Mouse (Mus musculus) liver, embryonic 11.5 days (tissue): Measurements from ENCODE around the gene Hoxc4. TPM values are rescaled to one million over a fixed set of nuclear protein-coding genes. Genes with fewer than 3 reads are reported as not detected.

Experiments
- ATAC-seq: fragments of 200-750 bp; cut with Nextera tagmentation; replicated peaks from 2 replicates; pipeline ENCODE4 v1.8.0; 2017; ENCODE audit warnings: moderate number of reproducible peaks, mild to moderate bottlenecking, moderate TSS enrichment, moderate library complexity; ENCODE audit not compliant: low FRiP score
- DNase-seq: peaks from one replicate; pipeline ENCODE4 v3.0.0-alpha.2; 2017; ENCODE audit warnings: low spot score
- H3K27ac ChIP-seq: fragments of 300-500 bp; sonication (generic); 2 replicates; pipeline ENCODE4 v1.5.1; 2014; ENCODE audit warnings: mild to moderate bottlenecking, low read depth, low read length, control low read depth
- H3K27me3 ChIP-seq: fragments of 300-500 bp; sonication (generic); replicated peaks from 2 replicates; pipeline ENCODE4 v1.6.1; 2014; ENCODE audit warnings: low read length, mixed read lengths; ENCODE audit not compliant: control insufficient read depth, insufficient read depth
- H3K36me3 ChIP-seq: fragments of 300-500 bp; sonication (generic); 2 replicates; pipeline ENCODE4 v1.6.1; 2014; ENCODE audit warnings: mild to moderate bottlenecking, low read length, moderate library complexity, mixed read lengths; ENCODE audit not compliant: control insufficient read depth, insufficient read depth
- H3K4me1 ChIP-seq: fragments of 300-500 bp; sonication (generic); replicated peaks from 2 replicates; pipeline ENCODE4 v1.6.1; 2014; ENCODE audit warnings: low read length, mixed read lengths; ENCODE audit not compliant: control insufficient read depth, insufficient read depth
- H3K4me2 ChIP-seq: fragments of 300-500 bp; sonication (generic); 2 replicates; pipeline ENCODE4 v1.6.1; 2014; ENCODE audit warnings: mild to moderate bottlenecking, control low read depth, moderate library complexity
- H3K4me3 ChIP-seq: fragments of 300-500 bp; sonication (generic); 2 replicates; pipeline ENCODE4 v1.5.1; 2014; ENCODE audit warnings: low read depth, low read length, control low read depth
- H3K9ac ChIP-seq: fragments of 300-500 bp; sonication (generic); 2 replicates; pipeline ENCODE4 v1.6.1; 2014; ENCODE audit warnings: low read depth, low read length, control low read depth
- H3K9me3 ChIP-seq: fragments of 300-500 bp; sonication (generic); 2 replicates; pipeline ENCODE4 v1.6.1; 2016; ENCODE audit warnings: low read length, inconsistent platforms, mixed read lengths; ENCODE audit not compliant: control insufficient read depth
- WGBS: fragments of 180-500 bp; shearing (Covaris S2); extraction: QIAGEN DNeasy Blood & Tissue Kit; methylation state at CpG from one replicate; pipeline ENCODE4 v1.1.7; 2014; 5-methylcytosine and 5-hydroxymethylcytosine counted together
- polyA plus RNA-seq: library from polyadenylated mRNA; unstranded; fragments of >200 nt; fragmentation: Nextera tagmentation; extraction: Ambion mirVana; gene quantifications from 2 replicates; pipeline ENCODE4 v1.2.1, GENCODE M21; 2014

Gene Hoxc4
- polyA plus RNA-seq, 1 experiment from 2014 or later = 6.2 TPM

GRCm38 (mm10) chr15:103067701-103068100 lies 49.0 kb downstream of the Hoxc4 start:
- no peak overlapping the region for H3K4me2 ChIP-seq
- H3K9ac ChIP-seq = no peak overlapping the region
- H3K27me3 ChIP-seq = peaks cover 85% of the 10 kb centered on the region
- no peak overlapping the region for H3K27ac ChIP-seq
- H3K4me3 ChIP-seq = no peak overlapping the region
- no peaks in the 10 kb centered on the region for H3K9me3 ChIP-seq
- H3K36me3 ChIP-seq = no peaks in the 10 kb centered on the region
- WGBS = 35% methylated on average over 4 of the region's 4 CpGs
- ATAC-seq (no peak), DNase-seq (no peak)
- H3K4me1 ChIP-seq = no peaks in the 10 kb centered on the region; the same call in 1 of the 2 replicates

- Histone ChIP-seq H3K27ac (peak overlapping the region; percentile 43; the same call in 1 of the 2 replicates), H3K27me3 (peaks cover 71% of the 10 kb centered on the region), H3K4me2 (peak overlapping the region; percentile 49), H3K9ac (no peak overlapping the region), H3K4me3 (no peak overlapping the region), H3K36me3 (no peaks in the 10 kb centered on the region), H3K9me3 (no peaks in the 10 kb centered on the region), H3K4me1 (no peaks in the 10 kb centered on the region; the same call in 1 of the 2 replicates)
- ATAC-seq (no peak), DNase-seq (no peak)
- 1% methylated on average over 18 of the region's 18 CpGs for whole genome bisulfite sequencing
These were observed 50.4 kb downstream of the Hoxc4 start for GRCm38 (mm10) chr15:103069173-103069572.

- H3K27ac ChIP-seq = no peak overlapping the region
- H3K4me3 ChIP-seq = no peak overlapping the region
- H3K36me3 ChIP-seq = no peaks in the 10 kb centered on the region
- DNase-seq (no peak), ATAC-seq (no peak)
- no peak overlapping the region for H3K4me2 ChIP-seq
- no peaks in the 10 kb centered on the region; the same call in none of the 2 replicates for H3K4me1 ChIP-seq
- H3K27me3 ChIP-seq = peaks cover 58% of the 10 kb centered on the region
- WGBS = 56% methylated on average over 5 of the region's 5 CpGs
- H3K9ac ChIP-seq = no peak overlapping the region
- no peaks in the 10 kb centered on the region for H3K9me3 ChIP-seq
These were observed 52.5 kb downstream of the Hoxc4 start for GRCm38 (mm10) chr15:103071266-103071665.

- no peak for DNase-seq
These were observed 56.1 kb downstream of the Hoxc4 start for GRCm38 (mm10) chr15:103074663-103075415.

GRCm38 (mm10) chr15:103077673-103078072 lies 58.9 kb downstream of the Hoxc4 start:
- H3K4me2 ChIP-seq = no peak overlapping the region
- H3K4me1 ChIP-seq = no peaks in the 10 kb centered on the region; the same call in 1 of the 2 replicates
- ATAC-seq (no peak), DNase-seq (no peak)
- no peak overlapping the region for H3K9ac ChIP-seq
- H3K36me3 ChIP-seq = no peaks in the 10 kb centered on the region
- H3K27ac ChIP-seq = no peak overlapping the region
- WGBS = 77% methylated on average over 2 of the region's 2 CpGs
- H3K9me3 ChIP-seq = no peaks in the 10 kb centered on the region
- peaks cover 24% of the 10 kb centered on the region for H3K27me3 ChIP-seq
- H3K4me3 ChIP-seq = no peak overlapping the region

More at GRCm38 (mm10) chr15:103074663-103075415, 56.1 kb downstream of the Hoxc4 start:
- Histone ChIP-seq H3K9me3 (no peaks in the 10 kb centered on the region), H3K27me3 (peaks cover 31% of the 10 kb centered on the region), H3K9ac (no peak overlapping the region), H3K36me3 (no peaks in the 10 kb centered on the region), H3K4me2 (no peak overlapping the region), H3K27ac (no peak overlapping the region), H3K4me3 (no peak overlapping the region), H3K4me1 (no peaks in the 10 kb centered on the region; the same call in 1 of the 2 replicates)
- no peak for ATAC-seq
- 36% methylated on average over 11 of the region's 11 CpGs for WGBS

- no peak for ATAC-seq
- WGBS = 36% methylated on average over 4 of the region's 4 CpGs
- H3K4me3 ChIP-seq = no peak overlapping the region
These were observed 63.9 kb downstream of the Hoxc4 start for GRCm38 (mm10) chr15:103082622-103083021.

GRCm38 (mm10) chr15:103083598-103083997 lies 64.9 kb downstream of the Hoxc4 start:
- 65% methylated on average over 1 of the region's 1 CpGs for WGBS
- H3K9ac ChIP-seq = no peak overlapping the region
- H3K27ac ChIP-seq = no peak overlapping the region; the same call in 1 of the 2 replicates
- H3K36me3 ChIP-seq = no peaks in the 10 kb centered on the region
- peaks cover 68% of the 10 kb centered on the region for H3K27me3 ChIP-seq
- H3K9me3 ChIP-seq = no peaks in the 10 kb centered on the region
- no peak overlapping the region for H3K4me3 ChIP-seq
- ATAC-seq (no peak; the same call in 1 of the 2 replicates), DNase-seq (no peak)
- H3K4me1 ChIP-seq = no peaks in the 10 kb centered on the region
- H3K4me2 ChIP-seq = no peak overlapping the region

More at GRCm38 (mm10) chr15:103082622-103083021, 63.9 kb downstream of the Hoxc4 start:
- H3K27ac ChIP-seq = no peak overlapping the region
- no peak overlapping the region for H3K4me2 ChIP-seq
- no peak overlapping the region for H3K9ac ChIP-seq
- peaks cover 58% of the 10 kb centered on the region for H3K27me3 ChIP-seq
- DNase-seq = no peak
- no peaks in the 10 kb centered on the region for H3K9me3 ChIP-seq
- H3K36me3 ChIP-seq = no peaks in the 10 kb centered on the region
- no peaks in the 10 kb centered on the region for H3K4me1 ChIP-seq

GRCm38 (mm10) chr15:103084944-103085343 lies 66.2 kb downstream of the Hoxc4 start:
- Histone ChIP-seq H3K4me2 (no peak overlapping the region), H3K27me3 (peaks cover 80% of the 10 kb centered on the region)
- ATAC-seq = peak; percentile 77

More at GRCm38 (mm10) chr15:103084944-103085343, 66.2 kb downstream of the Hoxc4 start:
- no peak overlapping the region for H3K4me3 ChIP-seq
- H3K9me3 ChIP-seq = no peaks in the 10 kb centered on the region
- H3K4me1 ChIP-seq = no peaks in the 10 kb centered on the region
- no peak for DNase-seq
- no peak overlapping the region for H3K27ac ChIP-seq
- no peaks in the 10 kb centered on the region for H3K36me3 ChIP-seq
- 35% methylated on average over 1 of the region's 1 CpGs for WGBS
- H3K9ac ChIP-seq = no peak overlapping the region
